Comparison of ENCODE assay signal across 8 mouse cellular contexts in the genomic region with DNA sequence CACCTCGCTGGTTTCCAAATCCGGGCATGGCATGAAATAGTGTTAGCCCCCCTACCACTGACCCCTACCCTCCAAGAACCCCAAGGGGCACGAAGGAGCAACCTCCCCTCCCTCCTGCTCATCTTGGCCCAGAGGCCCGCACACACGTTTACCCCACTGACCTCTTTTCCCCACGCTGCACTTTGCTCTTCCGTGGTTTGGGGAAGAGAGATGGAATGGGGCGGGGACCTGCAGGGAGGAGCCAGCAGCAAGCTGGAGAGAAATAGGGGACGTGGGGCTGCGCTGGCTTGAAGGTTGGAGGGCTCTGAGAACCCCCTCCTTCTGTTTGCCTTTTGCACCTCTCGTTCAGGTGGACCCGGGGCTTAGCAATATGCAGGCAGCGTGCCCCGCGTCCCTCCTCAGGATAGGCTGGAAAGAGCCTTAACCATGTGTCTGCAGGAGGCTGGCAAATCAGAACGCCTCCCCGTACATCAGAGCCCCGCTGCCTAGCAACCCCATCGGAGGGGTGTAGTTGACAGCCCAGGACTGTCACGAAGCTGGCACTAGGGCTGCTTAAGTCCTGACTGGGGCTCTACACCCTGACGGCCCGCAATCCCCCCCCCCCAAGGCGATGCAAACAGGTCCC. TPM values are rescaled to one million over a fixed set of nuclear protein-coding genes. Genes with fewer than 3 reads are reported as not detected.
DNase-seq lines count a peak whose midpoint lies in the region; ATAC-seq lines count a peak whose summit lies in the region.

No protein-coding gene starts in this region.

- H3K27me3 ChIP-seq in kidney, embryonic 15.5 days: peaks cover 45% of the 10 kb centered on the region
- H3K27me3 ChIP-seq in liver, embryonic 11.5 days (replicated peaks; ENCODE audit: control insufficient read depth, insufficient read depth, low read length): peaks cover 35% of the 10 kb centered on the region

- no peak overlapping the region for H3K9ac ChIP-seq in kidney, embryonic 15.5 days
- H3K9ac ChIP-seq in liver, embryonic 11.5 days (ENCODE audit: low read depth, low read length): no peak overlapping the region

- ATAC-seq in kidney, embryonic 15.5 days (replicated peaks; ENCODE audit: low FRiP score): peak; percentile 70
- ATAC-seq in liver, embryonic 11.5 days (replicated peaks; ENCODE audit: low FRiP score): no peak
- ATAC-seq in erythroblast, adult 5-6 weeks (replicated peaks; ENCODE audit: low FRiP score, poor library complexity, severe bottlenecking): no peak

- intact Hi-C loops in heart, postnatal 25 days (cut with DNase I): no loop called here

- peaks cover 16% of the 10 kb centered on the region for H3K36me3 ChIP-seq in kidney, embryonic 15.5 days
- no peaks in the 10 kb centered on the region for H3K36me3 ChIP-seq in liver, embryonic 11.5 days (ENCODE audit: control insufficient read depth, insufficient read depth, low read length)

- peak; percentile 92 for DNase-seq in heart, adult 11 months
- DNase-seq in heart, postnatal 25 days (ENCODE audit: low spot score): no peak
- DNase-seq in cerebellum, adult 18-20 months: peak; percentile 29 to 45
- DNase-seq in forelimb bud, embryonic 11.5 days (ENCODE audit: low read depth, low spot score): peak; percentile 60
- no peak for DNase-seq in liver, embryonic 11.5 days (ENCODE audit: low spot score)
- DNase-seq in retina, adult 2 months (ENCODE audit: low read depth, low spot score): peak; percentile 20

- H3K27ac ChIP-seq in kidney, embryonic 15.5 days: no peak overlapping the region
- H3K27ac ChIP-seq in liver, embryonic 11.5 days (ENCODE audit: low read depth, low read length): no peak overlapping the region

- H3K4me1 ChIP-seq in kidney, embryonic 15.5 days: peaks cover 29% of the 10 kb centered on the region
- H3K4me1 ChIP-seq in liver, embryonic 11.5 days (replicated peaks; ENCODE audit: control insufficient read depth, insufficient read depth, low read length): peaks cover 16% of the 10 kb centered on the region

- H3K9me3 ChIP-seq in kidney, embryonic 15.5 days (replicated peaks): no peaks in the 10 kb centered on the region
- H3K9me3 ChIP-seq in liver, embryonic 11.5 days (ENCODE audit: control insufficient read depth, low read length): no peaks in the 10 kb centered on the region

- H3K4me2 ChIP-seq in kidney, embryonic 15.5 days: peak overlapping the region; percentile 78
- H3K4me2 ChIP-seq in liver, embryonic 11.5 days: peak overlapping the region; percentile 69

- WGBS in kidney, embryonic 15.5 days: 17% methylated on average over 23 of the region's 23 CpGs
- WGBS in liver, embryonic 11.5 days: 50% methylated on average over 23 of the region's 23 CpGs

- peak overlapping the region; percentile 40 for H3K4me3 ChIP-seq in kidney, embryonic 15.5 days (replicated peaks)
- H3K4me3 ChIP-seq in liver, embryonic 11.5 days (ENCODE audit: low read depth, low read length): no peak overlapping the region

RNA-seq across cellular contexts. Expression of a gene that starts 39.2 kb away (rescaled TPM):
- total RNA-seq in heart, postnatal 25 days (2021): 10 to 100 TPM; 15.4 to 16.8 TPM
- polyA plus RNA-seq in kidney, embryonic 15.5 days (2015; fragmentation: Nextera tagmentation; extraction: Ambion mirVana): 92.2 and 96.8 TPM in 2 replicates
- polyA plus RNA-seq in liver, embryonic 11.5 days (2014; fragmentation: Nextera tagmentation; extraction: Ambion mirVana): 46.8 and 48.8 TPM in 2 replicates
- total RNA-seq in erythroblast, adult 5-6 weeks (2015; ENCODE audit: low replicate concordance): 7.5 and 9.4 TPM in 2 replicates
- total RNA-seq in erythroblast, adult 5-6 weeks (2017; ENCODE audit: low replicate concordance): 11.3 and 28.3 TPM in 2 replicates

Comparison
In these comparisons a context has a peak if more than half of its experiments do, and no peak if none do; other contexts are left out.
1. DNase-seq: peak in heart, adult 11 months (single experiment), cerebellum, adult 18-20 months (2 of 2), forelimb bud, embryonic 11.5 days (single experiment) and retina, adult 2 months (single experiment); none in heart, postnatal 25 days (single experiment) and liver, embryonic 11.5 days (single experiment).